Mouse (Mus musculus): ENCODE data around the gene Il21r.

Il21r gene

DNA sequence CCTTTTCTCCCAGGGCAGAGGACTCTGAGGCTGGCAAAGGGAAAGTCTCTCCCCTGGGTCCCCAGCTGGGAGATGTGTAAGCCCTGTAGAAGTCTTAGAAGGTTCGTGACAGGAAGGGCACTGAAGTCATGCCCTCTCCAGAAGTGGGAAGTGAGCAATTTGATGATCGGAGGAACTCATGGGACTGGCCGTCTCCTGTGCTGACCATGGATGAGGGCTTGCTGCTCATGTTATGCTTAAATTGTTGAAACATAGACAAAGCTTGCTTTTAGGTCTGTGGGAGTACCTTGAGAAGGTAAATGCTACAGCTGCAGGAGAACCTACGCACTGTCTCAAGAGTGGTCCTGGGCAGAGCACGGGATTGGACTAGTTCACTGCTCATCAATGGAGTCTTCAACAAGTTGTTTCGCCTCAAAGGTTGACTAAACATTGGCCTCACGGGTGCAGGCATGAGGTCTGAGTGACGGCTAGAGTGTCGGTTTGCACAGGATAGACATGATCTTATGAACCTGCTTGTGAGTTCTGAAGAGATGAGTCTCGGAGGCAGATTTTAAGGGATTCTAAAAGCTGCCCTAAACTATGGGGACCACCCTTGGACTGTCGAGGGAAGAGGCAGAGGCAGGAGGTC is 1.3 kb upstream of the Il21r start:
- DNase-seq (ENCODE audit: low read depth), result no peak

DNA sequence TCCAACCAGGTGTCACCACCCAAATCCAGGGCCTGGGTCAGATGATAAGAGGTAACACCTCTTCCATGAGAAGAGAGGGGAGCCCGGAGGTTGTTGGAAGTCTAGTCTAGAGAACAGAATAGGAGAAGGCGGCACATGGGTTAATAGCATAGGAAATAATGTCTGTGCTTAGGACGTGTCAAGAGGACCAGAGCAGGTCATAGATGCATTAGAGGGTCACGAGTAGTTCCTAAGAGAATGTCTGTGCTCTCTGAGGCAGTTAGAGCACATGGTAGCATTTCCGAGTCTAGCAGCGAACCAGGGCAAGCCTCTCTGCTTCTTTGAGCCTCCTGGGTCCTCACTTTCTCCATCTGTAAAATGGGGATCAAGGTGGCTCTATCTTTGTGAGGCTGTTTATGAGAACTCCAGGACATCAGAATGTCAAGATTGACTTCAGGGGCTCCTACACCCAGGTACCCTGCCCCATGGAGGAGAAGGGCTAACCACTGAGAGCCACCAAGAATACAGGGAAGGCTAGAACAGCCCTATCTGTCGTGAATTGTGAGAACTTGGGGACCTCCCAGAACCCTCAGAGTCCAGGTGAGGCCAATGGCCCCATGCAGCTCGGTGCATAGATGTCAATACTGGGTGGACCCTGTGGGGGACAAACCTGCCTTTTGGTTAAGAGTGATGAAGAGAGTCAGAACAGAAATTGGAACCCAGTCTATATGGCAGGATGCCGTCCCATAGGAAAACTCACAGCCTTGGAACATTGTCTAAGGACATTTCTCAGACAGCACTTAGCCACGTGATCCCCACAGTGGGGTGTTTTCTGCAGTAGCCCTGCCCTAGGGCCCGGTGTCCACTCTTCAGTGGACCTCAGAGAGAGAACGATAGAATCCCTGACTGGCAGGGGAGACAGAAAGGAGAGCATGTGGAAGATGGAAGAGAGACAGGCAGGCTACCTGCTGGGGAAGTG is 1.4 kb downstream of the Il21r start:
- DNase-seq (ENCODE audit: low read depth), result no peak

DNA sequence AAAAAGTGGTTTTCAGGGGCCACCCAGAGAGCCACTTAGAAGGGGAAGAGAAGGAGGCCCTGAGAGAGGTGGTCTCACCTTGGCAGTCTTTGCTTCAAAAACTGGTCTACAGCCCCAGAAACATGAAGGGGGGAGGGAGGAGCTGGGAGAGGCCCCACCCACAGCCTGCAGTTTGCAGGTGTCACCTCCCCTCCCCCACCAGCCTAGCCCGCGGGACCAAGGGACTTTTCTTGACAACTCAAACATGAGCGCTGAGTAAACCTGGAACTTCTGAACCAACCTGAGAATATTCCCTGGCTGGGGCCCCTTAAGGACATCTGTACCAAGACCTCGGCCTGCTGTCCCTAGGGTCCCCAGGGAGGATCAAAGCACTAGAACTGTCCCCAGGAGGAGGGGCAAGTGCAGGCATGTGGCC is 2.5 kb downstream of the Il21r start:
- no peak for DNase-seq (ENCODE audit: low read depth)

GRCm38 (mm10) chr7:125606265-125607164 is 3.3 kb downstream of the Il21r start:
- no peak for DNase-seq (ENCODE audit: low read depth)

DNA sequence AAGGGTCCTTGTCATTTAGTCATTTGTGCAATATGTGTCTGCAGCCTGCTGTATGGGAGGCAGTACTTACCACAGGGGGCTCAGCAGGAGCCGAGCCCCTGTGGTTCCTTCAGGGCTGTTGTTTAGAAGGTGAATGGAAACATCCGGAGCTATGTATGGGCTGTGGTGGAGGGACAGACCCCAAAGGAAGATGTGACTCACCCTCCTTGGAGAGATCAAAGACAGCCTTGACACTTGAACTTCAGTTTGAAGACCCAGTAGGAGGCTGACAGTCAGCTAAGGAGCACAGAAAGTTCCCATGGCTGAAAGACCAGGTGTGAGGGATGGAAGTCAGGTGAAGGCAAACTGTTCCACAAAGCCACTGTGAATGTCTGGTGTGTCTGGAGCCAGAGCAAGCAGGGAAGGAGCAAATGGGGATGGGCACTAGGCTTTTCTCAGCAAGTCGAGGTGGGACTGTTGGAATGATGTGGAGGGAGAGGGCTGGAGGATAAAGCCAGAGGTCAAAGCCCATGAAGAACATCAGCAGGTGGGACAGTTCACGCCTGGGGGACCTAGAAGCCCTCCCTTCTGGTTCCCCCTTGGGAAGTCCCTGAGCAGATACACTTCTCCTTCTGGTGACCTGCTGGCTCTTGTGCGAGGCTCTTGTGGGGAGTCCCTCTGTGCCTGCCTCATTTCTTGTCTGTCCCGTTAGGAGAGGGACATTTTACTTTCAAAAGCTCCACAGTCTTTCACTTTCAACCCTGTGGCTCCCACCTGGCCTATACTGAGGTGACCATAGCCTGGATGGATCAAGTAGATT is 4.4 kb downstream of the Il21r start:
- no peak for DNase-seq (ENCODE audit: low read depth)

DNA sequence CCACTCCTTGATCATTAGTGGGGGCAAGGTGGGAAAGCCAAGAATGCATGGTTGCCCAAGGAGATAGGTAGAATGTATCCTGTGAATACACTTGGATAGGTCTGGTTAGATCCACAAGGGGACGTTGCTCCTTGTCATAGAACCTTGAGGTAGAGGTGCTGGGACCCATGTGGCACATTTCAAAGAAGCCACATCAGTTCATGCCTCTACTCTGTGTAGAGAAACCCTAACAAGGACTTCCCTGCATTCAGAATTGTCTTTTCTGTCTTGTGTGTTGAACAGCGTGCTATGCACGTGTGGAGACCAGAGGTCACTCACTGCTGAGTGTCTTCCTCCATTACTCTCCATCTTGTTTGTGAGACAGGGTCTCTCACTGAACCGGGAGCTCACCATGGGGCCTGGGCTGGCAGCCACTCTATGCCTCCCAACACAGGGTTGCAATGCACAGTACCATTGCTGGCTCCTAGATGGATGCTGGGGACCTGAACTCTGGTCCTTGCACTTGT is 5.0 kb downstream of the Il21r start:
- no peak for DNase-seq (ENCODE audit: low read depth)

DNA sequence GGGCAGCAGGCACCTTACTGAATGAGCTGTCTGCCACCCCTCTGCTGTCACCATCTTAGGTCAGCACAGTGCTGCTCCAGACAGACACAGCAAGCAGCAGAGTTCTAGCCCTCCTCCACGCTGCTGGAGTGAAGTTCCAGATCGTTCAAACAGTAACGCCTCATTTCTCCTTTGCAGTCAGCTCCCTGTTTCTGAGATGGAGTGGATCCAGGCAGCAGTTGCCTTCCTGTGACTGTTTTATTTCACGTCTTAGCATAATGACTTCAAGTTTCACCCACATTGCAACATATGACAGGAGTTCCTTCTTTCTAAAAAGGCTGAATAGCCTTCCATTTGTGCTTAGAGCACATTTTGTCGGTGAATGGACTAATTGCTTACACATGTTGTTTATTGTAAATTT is 10.3 kb downstream of the Il21r start:
- DNase-seq (ENCODE audit: low read depth), result no peak

DNA sequence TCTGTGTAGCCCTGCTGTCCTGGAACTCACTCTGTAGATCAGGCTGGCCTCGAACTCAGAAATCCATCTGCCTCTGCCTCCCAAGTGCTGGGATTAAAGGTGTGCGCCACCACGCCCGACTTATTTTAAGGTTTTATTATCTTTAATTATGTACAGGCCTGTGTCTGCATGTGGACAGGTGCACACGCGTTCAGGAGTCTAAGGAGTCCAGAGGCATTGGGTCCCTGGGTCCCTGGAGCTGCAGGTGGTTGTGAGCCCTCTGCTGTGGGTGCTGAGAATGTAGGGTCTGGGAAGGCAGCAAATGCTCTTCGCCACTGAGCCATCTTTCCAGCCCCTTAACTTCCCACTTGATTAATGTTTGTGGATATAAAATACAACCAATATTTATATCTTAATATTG is 12.2 kb downstream of the Il21r start:
- no peak for DNase-seq (ENCODE audit: low read depth)

- no peak for DNase-seq (ENCODE audit: low read depth)
These were observed 14.8 kb downstream of the Il21r start for GRCm38 (mm10) chr7:125618016-125618415.

GRCm38 (mm10) chr7:125620077-125620476 is 16.8 kb downstream of the Il21r start:
- no peak for DNase-seq (ENCODE audit: low read depth)

- no peak for DNase-seq (ENCODE audit: low read depth)
These were observed 19.8 kb downstream of the Il21r start for GRCm38 (mm10) chr7:125622741-125623685.

- DNase-seq (ENCODE audit: low read depth), result no peak
These were observed 22.0 kb downstream of the Il21r start for GRCm38 (mm10) chr7:125625219-125625618.

DNA sequence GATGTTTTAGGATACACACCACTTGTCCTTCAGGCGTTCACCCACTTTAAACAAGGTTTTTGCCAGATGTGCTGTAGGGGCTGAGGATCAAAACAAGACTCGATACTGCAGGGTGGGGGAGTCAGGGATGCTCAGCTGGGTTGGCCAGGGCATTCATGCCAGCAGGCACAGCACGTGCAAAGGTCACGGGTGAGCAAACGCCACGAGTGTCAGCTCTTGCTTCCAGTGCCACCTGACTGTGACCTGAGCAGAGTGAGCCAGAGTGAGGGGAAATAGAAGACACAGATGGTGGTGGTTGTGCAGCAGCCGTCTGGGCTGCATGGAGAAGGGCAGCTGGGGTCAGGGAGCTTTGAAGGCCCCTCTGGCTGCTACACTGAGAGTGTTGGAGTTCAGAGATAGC is 22.6 kb downstream of the Il21r start:
- DNase-seq (ENCODE audit: low read depth), result no peak

DNA sequence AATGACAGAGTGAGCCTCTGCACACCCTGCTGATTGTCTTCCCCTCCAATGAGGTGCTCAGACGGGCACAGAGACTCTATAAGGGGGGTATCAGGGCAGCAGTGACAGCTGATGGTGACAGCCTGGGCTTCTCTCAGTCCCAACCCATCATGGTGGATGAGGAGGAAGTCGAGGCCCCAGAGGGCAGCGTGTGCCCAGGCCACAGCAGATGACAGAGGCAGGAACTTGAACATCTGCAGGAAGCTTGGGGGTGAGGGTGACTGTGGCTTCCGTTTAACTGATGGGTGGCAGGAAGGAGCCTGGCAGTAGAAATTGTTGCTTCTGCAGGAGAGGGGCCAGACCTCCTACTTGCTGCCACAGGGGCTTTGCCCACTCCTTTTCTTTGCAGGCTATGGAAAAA is 27.1 kb downstream of the Il21r start:
- DNase-seq (ENCODE audit: low read depth), result peak; percentile 52

DNA sequence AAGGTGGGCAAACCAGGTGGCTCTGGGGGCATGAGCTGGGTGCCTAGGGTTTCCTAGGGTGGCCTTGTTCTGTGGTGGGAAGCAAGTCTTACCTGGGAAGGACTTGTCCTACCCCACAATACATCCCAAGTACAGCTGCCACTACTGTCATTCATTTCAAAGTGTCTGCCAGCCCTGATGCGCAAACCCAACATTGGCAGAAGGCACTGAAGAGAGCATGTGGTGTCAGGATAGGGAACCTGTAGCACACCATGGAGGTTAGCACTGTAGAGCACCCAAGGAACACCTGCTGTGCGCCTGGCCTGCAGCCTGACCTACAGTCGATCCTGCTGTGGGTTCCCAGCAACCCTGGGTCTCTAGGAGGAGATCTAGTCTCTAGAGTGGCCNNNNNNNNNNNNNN is 27.8 kb downstream of the Il21r start:
- no peak for DNase-seq (ENCODE audit: low read depth)

DNA sequence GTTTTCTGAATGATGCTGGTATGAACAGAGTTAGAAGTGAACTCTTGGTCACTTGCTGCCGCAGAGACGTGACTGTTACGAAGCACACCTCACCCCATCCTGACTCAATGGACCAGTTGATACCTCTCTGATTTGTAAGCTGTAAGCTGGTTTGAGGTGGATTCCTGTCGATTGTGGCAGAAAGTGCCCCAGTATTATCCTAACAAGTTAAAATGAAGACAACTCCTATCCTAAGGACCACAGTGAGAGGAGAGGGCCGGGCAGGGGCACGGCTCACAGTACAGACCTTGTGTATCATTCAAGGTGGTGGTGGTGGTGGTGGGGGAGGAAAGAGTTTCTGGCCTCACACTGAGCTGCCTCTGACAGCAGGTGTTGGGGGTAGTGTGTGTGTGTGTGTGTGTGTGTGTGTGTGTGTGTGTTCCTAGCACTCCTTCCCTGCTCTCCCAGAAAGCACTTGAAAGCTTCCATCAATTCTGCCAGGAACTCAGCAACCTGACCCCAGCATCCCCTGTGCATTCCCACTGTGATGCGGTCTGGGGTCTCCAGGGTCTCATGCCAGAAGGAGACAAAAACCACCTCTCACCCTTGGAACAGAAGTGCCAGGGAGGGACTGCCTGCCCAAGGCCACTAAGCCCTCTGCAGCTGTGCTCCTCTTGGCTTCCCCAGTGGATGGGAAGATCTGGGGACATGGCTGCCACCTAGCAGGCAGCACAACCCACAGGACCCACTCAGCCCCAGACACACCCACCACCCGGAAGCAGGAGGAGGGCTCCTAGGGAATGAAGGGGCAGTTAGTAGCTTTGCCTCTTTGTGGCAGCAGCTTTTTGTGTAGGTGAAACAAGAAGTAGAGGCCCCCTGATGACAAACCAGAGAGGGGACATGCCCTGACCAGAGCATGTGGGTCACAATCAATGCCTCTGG is 34.3 kb downstream of the Il21r start:
- DNase-seq (ENCODE audit: low read depth), result no peak

DNA sequence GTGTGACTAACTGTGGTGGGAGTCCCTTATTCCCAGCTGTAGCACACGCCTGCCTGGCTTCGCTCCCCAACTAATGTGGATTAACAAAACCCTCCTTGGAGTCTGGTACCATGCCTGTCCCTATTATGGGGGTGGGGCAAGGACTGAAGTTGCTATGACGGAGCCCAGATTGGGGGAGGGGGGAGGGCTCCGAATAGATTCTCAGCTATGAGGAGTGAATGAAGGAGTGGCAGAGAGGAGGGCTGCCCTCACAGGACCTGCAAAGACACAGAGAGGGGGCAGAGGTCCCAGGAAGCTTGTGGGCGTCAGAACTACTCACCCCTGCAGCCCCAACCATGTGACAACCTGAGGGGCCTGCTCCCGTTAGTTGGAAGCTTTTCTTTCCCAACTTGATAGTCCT is 35.1 kb downstream of the Il21r start:
- DNase-seq (ENCODE audit: low read depth), result no peak

- peak; percentile 59 for DNase-seq (ENCODE audit: low read depth)
These were observed 35.7 kb downstream of the Il21r start for GRCm38 (mm10) chr7:125638870-125639386.

DNA sequence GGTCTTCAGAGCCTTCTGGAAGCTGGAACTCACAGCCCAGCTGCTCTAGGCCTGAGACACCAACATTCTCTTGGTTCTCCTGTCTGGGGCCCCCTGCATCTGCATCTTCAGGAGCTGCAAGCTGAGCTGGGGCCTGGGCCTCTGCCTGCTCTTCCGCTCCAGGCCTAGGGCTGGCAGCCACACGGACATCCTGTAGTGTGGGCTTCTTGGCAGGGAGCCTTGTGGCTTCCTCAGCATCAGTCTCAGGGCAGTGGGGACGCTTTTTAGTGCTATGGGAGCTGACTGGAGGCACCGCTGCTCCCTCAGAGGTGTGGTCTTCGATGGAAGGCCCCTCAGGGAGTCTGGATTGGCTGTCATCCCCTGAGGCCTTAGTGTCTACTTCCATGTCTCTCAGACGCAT is 40.7 kb downstream of the Il21r start:
- DNase-seq (ENCODE audit: low read depth), result no peak
